Mouse (Mus musculus) kidney, postnatal 14 days (tissue): Measurements from ENCODE around the gene Gm45062.
A peak's percentile ranks its signal among the peaks of the same experiment; 100 is the strongest.

Source experiments
- DNase-seq: peaks from one replicate; pipeline ENCODE4 v3.0.0; 2022; ENCODE audit warnings: mixed read lengths

Gm45062 gene

DNA sequence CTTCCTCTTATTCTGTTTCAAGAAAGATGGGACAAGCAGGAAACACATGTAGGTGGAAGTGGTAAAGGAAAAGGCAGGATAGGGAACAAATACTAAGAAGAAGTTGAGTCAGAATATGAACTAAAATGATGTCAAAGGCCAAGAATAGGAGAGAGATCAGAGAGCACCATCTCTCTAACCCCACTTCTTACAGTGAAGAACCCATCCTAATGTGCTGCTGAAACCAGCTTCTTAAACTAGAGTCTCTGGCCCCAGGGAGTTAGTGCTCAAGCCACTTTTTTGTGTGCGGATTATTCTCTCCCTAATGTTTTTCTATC is 160.9 kb downstream of the Gm45062 start:
- DNase-seq: no peak

DNA sequence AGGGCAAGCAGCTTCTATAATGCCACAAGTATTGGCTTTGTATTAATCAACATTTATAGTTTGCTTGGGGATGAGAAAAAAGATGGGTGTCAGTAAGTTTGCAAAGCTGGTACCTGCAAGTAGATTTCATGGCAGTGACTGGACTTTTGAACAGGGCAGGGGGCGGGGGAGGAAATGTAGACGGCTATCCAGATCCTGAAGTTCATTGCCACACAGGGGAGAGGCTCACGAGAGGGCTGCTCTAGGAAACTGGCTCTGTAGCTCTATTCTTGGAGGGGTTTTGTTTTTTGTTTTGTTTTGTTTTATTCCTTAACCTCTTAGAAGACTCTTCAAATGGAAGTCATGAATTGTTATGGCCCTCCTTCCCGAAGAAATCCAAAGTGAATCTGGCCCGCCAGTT is 162.2 kb downstream of the Gm45062 start:
- DNase-seq: no peak

- no peak for DNase-seq
Observed at GRCm38 (mm10) chr6:8421959-8422581, 162.8 kb downstream of the Gm45062 start.

GRCm38 (mm10) chr6:8423142-8423541 is 163.9 kb downstream of the Gm45062 start:
- DNase-seq: no peak

GRCm38 (mm10) chr6:8427692-8428091 is 168.4 kb downstream of the Gm45062 start:
- no peak for DNase-seq

DNA sequence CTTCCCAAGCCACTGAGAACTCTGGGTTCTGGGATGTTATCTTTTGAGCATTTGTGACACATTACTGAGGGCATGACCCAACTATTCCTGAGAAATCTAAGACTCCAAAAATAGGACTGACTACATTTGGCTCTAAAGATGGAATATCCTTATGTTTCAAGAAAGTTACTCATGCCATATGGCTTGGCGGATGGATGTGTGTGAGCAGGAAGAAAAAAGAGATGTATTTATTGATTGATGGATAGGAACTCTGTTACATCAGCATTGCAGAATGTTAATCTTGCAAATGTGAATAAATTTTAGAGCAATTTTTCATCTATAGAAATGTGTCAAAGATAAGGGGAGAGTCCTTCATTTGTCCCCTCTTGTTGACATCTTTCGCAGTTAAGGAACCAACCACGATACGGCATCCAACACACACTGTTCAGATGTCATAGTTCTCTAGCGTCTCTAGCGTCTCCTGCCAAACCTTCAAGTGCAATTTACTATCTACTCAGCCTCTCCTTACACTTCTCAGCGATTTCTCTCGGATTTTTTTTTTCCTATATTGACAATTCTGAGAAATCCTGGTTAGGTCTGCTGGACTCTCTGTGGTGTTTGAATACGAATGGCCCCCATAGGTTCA is 171.5 kb downstream of the Gm45062 start:
- no peak for DNase-seq

DNA sequence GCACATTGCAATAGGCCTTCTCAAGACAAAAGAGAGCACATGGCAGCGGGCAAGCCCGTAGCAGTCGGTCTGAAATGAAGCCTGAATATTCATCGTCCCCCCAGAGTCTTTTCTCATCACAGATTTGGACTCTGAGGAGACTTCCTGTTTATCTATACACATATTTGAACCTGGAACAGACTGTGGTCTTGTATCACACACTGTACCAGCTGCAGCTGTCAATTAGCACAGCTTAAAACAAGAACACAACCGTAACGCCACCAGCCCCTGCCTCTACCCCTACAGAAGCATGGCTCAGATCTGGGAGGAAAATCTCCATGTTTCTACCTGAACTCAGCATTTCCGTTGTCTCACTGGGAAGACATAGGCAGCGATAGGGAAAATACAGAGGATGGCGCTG is 173.9 kb downstream of the Gm45062 start:
- no peak for DNase-seq

GRCm38 (mm10) chr6:8437937-8438336 is 178.7 kb downstream of the Gm45062 start:
- no peak for DNase-seq

GRCm38 (mm10) chr6:8441814-8442213 is 182.6 kb downstream of the Gm45062 start:
- no peak for DNase-seq

GRCm38 (mm10) chr6:8446786-8447185 is 187.5 kb downstream of the Gm45062 start:
- no peak for DNase-seq

DNA sequence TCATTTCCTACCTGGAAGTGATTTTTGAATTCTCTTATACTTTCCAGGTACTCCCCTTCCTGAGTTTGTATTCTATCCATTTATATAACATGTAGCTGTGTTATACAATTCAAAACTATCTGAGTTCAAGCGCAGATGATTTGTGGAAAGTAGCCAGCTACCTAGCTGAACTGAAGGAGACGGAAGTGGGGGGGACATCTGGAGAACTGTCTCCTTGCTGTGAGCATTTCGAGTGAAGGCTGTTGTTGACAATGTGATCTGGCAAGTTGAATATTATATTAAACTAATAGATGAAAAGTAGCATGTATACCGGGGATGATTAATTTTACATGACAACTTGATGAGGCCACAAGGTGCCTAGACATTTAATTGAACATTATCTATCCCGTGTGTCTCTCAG is 196.3 kb downstream of the Gm45062 start:
- DNase-seq: no peak

GRCm38 (mm10) chr6:8458596-8458995 is 199.3 kb downstream of the Gm45062 start:
- DNase-seq: no peak

GRCm38 (mm10) chr6:8462447-8462846 is 203.2 kb downstream of the Gm45062 start:
- DNase-seq: peak; percentile 5

- DNase-seq: no peak
Observed at GRCm38 (mm10) chr6:8465388-8465787, 206.1 kb downstream of the Gm45062 start.

GRCm38 (mm10) chr6:8465985-8466384 is 206.7 kb downstream of the Gm45062 start:
- no peak for DNase-seq

DNA sequence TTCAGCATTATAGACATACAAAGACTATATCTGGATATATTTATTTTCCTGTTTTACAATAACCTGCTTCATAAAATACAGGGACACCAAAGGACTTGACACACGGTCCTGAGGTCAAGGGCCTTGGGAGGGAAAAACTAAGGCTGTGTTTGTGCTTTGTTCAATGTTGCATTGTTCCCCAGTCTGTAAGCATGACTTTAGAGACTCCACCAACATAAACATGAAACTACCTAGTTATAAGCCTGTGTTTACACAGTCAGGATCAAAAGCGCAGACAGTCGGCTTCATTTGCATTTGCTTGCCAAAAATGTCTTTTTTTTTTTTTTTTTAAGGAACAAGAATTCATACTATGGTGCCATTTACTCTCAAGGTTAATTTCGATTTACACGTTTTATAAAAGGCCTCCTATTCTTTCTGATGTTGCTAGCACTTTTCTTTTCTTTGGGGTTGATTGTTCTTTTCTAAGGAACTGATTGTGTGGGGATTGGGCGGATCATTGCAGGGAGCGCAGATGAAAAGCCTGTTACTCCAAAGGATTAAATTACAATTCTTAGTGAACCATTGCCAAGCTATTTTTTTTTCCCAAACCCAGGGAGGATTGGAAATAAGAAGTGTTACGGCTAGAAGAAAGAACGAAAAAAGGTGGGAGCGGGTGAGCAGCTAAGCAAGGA is 208.6 kb downstream of the Gm45062 start:
- DNase-seq: no peak

DNA sequence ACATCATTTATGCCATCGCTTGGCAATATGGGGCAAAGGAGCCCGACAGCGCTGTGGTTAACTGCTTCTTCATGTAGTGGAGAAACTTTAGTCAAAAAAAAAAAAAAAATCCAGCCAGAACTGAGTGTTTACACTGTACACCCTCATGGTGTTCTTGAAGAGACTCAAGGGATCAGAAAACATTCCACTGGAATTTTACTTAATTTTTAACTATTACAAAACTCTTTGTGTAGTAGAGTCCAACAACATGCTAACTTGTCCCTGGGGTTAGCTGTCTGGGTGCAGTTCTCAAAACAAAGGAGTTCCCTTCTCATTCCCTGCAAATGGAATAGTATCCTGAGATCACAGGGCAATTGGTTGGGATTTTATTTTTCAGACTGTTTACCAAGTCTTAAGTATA is 210.7 kb downstream of the Gm45062 start:
- no peak for DNase-seq

DNA sequence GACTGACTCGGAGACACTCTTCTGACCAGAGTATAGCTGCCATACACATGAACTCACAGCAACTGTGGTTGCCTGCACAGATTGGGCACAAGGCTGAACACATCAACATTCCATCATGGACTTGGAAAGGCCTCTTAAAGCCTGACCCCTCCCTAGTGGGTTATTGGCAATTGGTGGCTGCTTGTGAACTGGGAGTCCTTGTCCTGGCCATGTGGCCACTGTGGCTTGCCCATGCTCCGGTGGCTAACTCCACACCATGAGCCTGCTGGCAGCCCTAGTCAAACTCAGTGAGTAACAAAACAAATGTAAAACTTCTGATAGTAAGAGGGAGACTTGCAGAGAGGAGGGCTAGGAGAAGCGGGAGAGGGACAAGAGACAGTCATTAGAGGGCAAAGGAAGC is 212.9 kb downstream of the Gm45062 start:
- DNase-seq: no peak

- DNase-seq: peak; percentile 29
Observed at GRCm38 (mm10) chr6:8472915-8473314, 213.7 kb downstream of the Gm45062 start.

GRCm38 (mm10) chr6:8473498-8473897 is 214.2 kb downstream of the Gm45062 start:
- DNase-seq: no peak

GRCm38 (mm10) chr6:8474316-8474715 is 215.1 kb downstream of the Gm45062 start:
- DNase-seq: no peak

GRCm38 (mm10) chr6:8474820-8475219 is 215.6 kb downstream of the Gm45062 start:
- no peak for DNase-seq

DNA sequence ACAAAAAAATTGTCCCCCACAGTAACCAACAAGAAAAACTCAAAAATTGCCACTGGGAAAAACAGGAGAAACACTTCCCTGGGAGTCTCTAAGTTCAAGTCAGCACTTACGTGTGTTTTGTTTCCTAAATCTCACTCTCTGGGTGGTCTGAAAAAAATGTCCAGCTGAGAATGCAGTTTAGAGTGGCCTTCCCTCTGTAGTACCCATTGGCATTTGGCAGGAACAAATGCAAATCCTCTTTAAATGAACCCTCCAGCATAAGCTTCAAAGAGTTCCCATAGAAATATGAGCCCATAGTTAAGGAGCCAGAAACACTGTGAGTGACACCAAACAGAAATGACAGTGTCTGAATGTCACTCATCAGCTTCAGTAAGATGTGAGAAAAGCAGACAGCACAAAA is 219.9 kb downstream of the Gm45062 start:
- no peak for DNase-seq

DNA sequence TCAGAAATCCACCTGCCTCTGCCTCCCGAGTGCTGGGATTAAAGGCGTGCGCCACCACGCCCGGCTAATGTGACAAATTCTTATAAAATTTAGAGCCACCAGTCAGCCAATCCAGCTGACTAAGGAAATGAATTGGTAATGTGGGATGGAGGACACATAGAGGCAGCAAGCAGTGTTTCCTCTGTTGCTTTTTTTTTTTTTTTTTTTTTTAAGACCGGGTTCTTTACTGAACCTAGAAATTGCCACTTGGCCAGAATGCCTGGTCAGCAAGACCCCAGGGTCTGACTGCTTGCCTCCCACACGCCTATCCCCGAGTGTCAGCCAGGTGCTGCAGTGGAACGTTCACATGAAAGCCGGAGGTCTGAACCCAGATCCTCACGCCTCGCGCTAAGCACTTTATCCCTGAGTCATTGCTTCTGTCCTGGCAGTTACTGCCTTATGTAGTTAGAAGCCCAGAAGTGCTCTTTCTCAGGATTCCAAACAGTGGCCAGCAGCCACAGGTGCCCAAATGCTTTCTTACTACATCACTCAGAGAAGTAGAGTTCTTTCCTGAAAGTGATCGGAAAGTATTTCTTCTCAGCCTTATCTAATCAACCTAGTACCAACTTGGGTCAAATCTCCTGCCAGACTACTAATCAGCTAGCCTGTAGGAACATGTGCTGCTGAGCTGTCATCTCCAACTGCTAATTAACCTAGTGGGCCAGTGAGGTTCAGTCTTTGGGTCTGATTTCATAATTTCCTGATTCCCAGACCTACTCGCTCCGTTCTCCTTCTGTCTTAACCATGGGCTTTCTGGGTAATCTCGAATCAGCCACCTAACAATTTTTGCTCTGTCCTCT is 225.4 kb downstream of the Gm45062 start:
- no peak for DNase-seq
